Mouse (Mus musculus): ENCODE results near the gene Nanos3.

DNA sequence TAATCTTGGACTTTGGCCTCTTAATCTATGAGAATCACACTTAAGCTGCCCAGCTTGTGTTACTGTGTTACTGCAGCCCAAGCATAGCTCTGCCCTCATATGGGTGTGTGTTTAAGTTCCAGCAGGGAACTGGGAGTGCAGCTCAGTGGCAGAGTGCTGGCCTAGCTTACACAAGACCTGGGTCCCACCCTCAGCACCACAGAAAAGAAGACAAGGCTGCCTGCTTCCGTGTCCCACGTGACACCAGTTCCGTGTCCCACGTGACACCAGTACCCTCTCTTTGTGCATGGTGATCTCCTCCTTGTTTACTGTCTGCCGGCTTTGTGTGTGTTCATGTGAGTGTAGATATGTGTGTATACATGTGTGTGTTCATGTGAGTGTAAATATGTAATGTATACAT lies 33.1 kb upstream of the Nanos3 start:
- no peak for TF ChIP-seq GATA1 (IDR thresholded peaks at IDR 0.05; ENCODE audit: borderline replicate concordance, low read length)
- TF ChIP-seq FLI1 (IDR thresholded peaks at IDR 0.05; ENCODE audit: low read length): no peak
